Mouse (Mus musculus) G1E-ER4 (cell line): ENCODE measurements around the gene AC170998.1. TPM values are rescaled to one million over a fixed set of nuclear protein-coding genes. Genes with fewer than 3 reads are reported as not detected.
A peak's percentile ranks its signal among the peaks of the same experiment; 100 is the strongest.

Experiments used
- GATA1 ChIP-seq: IDR thresholded peaks from one replicate; pipeline ENCODE4 v1.8.0; 2012; ENCODE audit warnings: low read length, inconsistent platforms
- polyA plus RNA-seq: library from polyadenylated mRNA; stranded (reverse); fragments of >175 nt; gene quantifications from 2 replicates; pipeline ENCODE4 v1.2.3, GENCODE M21; 2012

The AC170998.1 gene
- polyA plus RNA-seq, 1 experiment, result 0.18 TPM

DNA sequence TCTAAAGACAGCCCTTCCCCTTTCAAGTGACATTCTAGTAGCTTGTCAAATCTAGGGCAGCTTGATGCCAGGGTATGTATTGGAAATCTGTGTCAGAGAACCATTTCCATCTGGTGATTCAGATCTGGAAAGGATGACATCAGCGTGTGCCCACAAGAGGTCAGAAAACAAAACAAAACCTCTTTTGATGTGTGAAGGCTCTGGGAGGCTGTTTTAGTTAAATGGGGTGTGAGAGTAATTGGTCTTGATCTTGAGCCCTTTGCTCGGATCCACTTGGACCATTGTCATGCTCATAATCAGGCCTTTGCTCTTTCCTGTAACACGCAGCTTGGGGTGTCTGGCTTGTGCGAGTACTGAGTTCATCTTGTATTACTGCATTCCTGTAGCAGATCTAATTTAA, 27.6 kb upstream of the AC170998.1 start:
- no peak for TF ChIP-seq GATA1

DNA sequence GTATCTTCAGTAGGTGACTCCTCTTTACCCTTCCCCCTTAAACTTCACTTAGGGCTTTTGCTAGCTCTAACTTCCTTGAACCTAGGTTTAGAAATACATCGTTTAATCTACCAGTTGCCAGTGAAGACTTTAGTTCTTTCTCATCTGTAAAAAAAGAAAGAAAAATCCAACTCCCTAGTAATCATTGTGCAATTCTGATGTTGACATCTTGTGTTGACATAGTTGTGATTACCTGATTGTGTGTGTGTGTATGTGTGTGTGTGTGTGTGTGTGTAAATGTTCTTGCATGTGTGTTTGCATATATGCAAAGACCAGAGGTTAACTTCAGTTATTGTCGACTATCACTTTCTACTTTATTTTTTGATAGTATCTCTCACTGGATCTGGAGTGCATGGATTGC, 27.2 kb upstream of the AC170998.1 start:
- TF ChIP-seq GATA1, result no peak

DNA sequence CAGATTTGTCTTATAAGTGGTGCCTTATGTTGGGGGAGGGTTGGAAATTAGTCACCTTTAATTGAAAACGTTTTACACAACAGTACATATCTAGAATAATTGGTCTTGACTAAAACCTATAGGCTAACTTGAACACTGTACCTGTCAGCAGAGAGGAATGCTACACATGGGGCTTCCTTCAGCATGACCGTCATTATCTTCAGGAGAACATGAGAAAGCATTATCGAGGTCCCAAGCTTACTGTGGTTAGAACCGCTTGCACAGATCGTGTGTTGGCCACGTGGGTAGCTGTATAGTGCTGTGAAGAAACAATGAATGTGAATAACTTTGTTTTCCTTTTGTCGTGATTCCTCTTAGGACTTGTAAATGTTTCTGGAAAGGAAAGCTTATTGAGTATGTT, 26.1 kb upstream of the AC170998.1 start:
- peak; percentile 58 for TF ChIP-seq GATA1

DNA sequence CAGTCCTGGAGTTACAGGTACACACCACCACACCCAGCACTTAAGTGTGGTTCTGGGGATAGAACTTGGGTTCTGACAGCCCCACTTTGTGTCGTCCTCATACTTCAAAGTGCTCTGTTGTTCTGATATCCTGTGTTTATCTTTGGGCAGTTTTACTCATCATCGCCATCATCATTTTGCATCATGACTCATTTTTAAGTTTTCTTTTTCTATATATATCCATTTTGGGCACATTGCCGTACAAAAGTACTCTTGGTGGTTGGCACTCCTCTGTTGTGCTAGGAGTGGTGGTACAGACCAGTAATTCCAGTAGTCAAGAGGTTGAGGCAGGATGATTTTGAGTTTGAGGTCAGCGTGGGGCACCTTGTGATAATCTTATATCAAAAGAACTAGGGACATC, 24.7 kb upstream of the AC170998.1 start:
- no peak for TF ChIP-seq GATA1

DNA sequence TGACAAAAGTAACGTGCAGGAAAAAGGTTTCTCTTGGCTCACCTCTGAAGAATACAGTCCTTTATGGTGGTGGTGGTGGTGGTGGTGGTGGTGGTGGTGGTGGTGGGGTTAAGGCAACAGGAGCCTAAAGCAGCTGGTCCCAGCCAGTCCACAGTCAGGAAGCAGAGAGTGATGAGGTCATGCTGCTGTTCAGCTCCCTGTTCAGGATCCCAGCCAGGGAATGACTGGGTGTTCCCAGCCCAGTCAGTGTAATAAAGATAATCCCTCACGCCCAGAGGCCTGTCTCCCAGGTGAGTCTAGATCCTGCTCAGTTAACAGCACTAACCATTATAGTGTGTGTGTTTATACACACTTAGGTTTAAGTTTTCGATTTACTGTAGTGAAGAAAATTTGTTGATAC, 24.1 kb upstream of the AC170998.1 start:
- no peak for TF ChIP-seq GATA1

DNA sequence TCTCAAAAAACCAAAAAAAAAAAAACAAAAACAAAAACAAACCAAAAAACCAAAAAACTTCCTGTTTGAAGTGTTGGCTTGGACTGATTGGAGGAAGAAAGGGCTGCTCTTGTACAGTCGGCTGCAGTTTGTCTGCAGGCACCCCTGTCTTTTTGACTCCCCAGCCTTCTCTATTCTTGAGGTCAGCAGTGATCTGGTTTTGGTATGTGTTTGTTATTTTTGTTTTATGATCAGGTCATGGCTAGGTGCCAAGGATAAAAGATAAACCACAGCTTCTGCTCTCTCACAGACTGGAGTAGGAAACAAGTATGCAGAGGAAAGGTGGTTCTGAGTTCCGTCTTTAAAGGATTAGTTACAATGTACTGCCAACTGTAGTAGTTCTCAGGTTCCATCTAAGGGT, 23.2 kb upstream of the AC170998.1 start:
- TF ChIP-seq GATA1, result no peak

DNA sequence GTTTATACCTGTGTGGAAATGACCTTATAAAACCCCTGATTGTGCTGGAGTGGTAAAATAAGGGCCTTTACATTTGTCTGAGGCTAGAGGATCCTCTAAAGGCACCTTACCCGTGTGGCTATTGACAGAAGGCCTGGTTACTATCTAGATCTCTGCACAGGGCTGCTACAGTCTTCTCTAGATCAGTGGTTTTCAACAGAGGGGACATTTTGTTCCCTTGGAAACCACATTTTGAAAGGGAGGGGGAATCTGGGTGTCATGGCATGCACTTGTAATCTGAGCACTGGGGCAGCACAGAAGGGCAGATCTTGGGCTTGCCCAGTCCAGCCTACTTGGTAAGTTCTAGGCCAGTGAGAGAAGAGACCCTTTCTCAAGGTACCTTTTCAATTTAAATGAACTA, 19.2 kb upstream of the AC170998.1 start:
- TF ChIP-seq GATA1, result no peak

DNA sequence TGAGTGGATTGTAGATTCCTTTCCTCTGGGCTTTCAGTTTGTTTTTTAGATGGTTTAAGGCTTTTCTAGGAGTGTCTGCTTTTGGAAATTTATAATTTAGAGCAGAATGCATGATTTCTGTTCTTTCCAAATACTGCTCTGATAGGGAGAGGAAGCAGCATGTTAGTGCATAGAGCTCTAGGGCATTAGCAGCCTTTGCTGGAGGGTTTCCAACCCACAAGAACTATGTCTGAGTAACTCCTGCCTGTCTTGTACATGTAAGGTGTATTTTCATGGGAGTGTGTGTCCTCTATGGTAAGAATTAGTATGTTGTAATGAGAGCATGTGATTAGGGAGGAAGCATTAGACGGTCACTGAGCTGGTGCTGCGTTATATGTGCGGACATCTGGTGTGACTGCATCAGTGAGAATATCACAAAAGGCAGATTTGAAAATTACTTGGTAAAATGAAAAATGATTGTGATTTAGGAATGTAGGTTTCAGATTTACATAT, 18.7 kb upstream of the AC170998.1 start:
- no peak for TF ChIP-seq GATA1

DNA sequence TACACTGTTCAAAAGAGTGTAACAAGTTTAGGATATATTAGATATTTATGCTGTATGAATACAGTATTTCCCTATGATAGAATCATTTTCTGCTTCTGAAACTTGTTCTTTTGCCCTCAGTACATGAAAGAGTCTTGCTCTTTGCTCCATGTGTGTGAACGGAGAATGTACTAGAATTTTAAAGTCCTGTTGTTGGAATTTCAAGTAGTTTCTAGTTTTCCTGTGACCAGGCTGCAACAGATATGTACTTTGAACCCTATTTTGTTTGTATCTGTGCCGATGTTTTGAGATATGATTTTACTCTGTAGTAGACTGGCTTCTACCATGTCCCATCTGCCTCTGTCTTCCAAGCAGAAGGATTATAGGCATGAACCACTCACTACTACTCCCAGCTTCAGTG, 18.1 kb upstream of the AC170998.1 start:
- no peak for TF ChIP-seq GATA1

DNA sequence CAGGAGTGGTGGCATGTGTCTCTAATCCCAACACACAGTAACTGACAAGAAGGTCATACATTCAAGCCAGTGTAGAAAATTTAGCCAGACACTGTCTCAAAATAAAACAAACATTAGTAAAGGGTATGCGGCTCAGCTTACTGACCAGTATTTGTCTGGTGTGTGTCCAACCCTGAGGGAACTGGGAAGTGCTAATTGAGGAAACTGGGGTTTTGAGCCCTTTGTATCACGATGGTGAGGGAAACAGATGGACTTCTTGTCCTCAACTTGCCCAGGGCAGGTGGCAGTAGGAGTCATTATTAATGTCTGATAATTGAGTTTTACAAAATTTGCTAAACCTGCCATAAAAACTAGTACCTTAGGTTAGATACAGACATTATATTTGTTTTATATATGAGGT, 16.9 kb upstream of the AC170998.1 start:
- no peak for TF ChIP-seq GATA1

DNA sequence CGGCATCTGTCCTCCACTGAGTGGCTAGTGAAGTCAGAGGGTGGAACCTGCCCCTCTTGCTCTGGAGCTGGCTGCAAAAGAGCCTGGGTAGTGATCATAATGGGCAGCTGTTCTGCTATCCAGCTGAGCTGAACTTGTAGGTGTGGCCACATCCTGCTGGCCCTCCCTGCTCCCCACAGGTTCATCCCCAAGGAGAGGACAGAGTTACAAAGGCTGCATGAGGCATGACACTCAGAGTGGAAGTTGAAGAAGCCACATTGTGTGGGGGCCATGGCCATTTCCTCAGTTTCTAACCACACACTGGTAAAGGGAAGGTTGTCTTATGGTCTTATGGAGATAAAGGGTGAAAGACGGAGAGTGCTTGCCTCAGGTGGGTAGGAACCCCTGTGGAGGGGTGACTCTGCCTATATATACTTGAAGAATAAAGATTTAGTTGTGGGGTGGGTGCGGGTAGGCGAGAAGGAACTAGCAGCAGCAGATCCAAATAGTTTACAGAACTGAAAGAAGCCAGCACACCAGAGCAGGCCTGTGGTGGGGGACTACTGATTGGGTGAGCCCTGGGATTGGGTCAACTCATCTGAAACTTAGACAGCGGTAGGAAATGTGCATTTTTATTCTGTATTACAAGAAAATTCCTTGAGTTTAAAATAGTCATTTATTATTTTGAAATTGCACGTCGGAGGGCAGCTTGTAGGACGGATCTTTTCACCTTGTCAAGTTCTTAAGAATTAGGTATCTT, 16.2 kb upstream of the AC170998.1 start:
- no peak for TF ChIP-seq GATA1

DNA sequence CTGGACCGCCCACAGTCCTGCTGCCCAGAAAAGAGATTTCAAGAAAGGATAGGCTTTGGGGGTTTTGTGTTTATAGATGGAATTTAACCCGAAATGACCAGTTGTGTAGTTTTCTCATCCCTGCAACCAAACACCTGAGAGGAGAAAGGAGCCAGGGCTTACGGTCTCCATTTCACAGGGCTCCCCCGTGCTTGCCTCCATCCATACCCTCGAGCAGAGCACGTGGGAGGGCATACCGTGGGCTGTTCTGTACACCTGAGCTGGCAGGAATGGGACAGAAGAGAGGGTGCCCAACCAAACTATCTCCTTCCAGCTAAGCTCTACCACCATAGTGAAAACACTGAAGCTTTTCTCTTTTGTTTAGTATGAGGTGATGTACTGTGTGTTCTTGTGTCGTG, 15.6 kb upstream of the AC170998.1 start:
- no peak for TF ChIP-seq GATA1

DNA sequence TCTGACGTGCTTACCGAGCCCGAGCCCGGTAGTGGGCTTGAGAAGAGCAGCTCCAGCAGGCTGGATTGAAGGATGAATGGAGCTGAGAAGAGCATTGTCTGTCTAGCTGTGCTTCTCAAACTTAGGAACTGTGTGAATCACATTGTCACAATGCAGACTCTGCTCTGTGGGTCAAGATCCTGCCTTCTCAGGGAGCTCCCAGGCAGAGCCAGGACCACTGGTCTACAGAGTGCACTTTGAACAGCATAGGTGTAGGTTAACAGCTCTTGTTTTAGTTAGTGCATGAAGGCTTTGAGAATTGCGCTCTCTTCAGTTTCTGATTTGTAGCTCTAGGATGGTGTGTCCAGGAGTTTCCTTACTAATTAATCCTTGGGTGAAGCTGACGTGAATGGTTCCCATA, 14.6 kb upstream of the AC170998.1 start:
- no peak for TF ChIP-seq GATA1

DNA sequence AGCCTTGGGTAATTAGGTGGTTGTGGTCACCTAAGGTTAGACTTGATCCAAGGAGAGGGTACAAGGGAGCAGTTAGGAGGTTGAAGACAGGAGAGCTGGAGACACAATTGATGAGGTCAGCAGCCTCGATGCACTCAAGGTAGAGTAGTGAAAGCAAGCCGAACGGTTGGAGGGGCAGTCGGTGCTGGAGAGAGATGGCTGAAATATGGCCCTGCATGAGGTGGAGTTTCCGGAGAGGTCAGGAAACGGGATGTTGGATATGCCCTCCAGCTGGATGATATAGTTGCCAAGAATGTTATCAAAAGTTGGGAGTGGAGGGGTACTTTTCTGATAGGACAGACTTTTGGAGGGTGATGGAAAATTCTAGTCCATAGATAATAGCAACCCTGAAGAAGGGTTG, 13.6 kb upstream of the AC170998.1 start:
- TF ChIP-seq GATA1, result no peak

DNA sequence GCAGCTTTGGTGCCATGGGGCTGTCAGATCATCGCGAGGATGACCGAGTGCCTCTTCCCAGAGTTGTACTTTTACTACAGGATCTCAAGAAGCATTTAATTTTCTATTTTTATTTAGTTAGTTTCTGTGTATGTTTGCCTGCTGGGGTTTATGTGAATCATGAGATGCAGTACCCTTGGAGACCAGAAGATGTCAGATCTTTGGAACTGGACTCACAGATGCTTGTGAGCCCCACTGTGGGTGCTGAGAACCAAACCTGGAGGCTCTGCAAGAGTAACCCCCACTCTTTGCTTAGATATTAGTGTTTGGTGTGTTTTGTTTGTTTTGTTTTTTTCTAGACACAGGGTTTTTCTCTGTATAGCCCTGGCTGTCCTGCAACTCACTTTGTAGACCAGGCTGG, 11.9 kb upstream of the AC170998.1 start:
- TF ChIP-seq GATA1, result no peak

DNA sequence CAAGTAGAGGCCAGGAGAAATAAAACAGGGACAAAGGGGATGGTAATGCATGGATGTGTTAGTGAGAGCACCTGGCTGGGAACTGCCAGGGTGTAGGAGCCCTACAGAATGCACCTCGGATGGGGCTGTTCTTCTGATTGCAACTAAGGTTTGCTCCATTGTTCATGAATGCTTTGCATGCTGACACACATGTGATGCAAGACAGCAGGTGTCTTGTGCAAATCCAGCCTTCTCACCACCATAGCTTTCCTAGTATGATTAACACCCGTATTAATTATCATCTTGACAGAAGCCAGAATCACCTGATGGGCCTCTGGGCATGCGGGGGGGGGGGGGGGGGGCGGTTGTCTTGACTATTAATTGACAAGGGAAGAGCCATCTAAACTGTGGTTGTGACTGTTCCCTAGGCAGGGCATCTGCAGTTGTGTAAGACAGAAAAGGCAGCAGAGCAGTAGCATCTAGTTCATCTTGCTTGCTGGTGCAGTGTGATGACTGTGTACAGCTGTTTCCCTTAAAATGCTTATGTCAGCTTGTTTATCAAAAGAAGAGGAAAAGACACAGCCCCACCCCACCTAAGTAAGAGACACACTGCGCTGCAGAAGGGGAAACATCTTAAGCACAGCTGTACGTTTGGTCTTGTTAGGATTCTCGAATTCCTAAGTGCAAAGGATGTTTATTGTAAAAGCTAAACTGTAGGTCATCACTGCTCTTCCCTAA, 9.9 kb upstream of the AC170998.1 start:
- no peak for TF ChIP-seq GATA1

DNA sequence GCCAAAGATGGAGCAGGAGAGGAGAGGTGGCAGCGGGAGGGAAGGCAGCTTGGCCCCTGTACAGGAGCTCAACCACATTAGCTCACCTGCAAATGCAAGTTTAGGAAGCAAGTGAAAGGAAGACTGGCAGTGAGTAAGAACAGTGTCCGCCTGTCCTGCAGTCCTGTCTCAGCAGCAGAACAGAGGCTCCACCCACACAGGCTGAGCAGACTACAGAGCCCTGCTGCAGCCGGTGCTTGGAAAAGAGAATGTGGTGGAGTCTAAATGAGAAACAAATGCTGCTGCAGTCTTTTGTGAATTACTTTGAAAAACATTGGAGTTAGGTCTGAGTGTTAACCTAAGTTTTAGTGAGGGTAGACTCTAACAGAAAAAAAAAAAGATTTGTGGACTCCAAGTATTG, 8.3 kb upstream of the AC170998.1 start:
- no peak for TF ChIP-seq GATA1
